In genomic region chr7:27331854-27332253, GRCm38 (mm10) we compare ENCODE assay signal across 9 mouse cellular contexts. TPM values are rescaled to one million over a fixed set of nuclear protein-coding genes. Genes with fewer than 3 reads are reported as not detected.
A peak's percentile ranks its signal among the peaks of the same experiment; 100 is the strongest.
DNase-seq lines count a peak whose midpoint lies in the region; ATAC-seq and TF ChIP-seq lines count a peak whose summit lies in the region.
"Had no signal": no experiment of that assay in that cellular context is flagged by ENCODE, and none has a peak within 500 bp of the region (broad histone marks: within the 10 kb centered on the region; RNA-seq: fewer than 3 reads in every experiment).

No protein-coding gene starts in this region.

- no peak for TF ChIP-seq CTCF in CH12.LX (conservative IDR thresholded peaks at IDR 0.05 in 1 of 2, IDR thresholded peaks at IDR 0.05 in 1 of 2; ENCODE audit: low read depth in 2 of 2, low read length in 2 of 2)

- H3K27me3 ChIP-seq in hindbrain, embryonic 10.5 days (ENCODE audit: insufficient read depth, poor library complexity, severe bottlenecking): peaks cover 100% of the 10 kb centered on the region
- H3K27me3 ChIP-seq in hindbrain, embryonic 11.5 days (ENCODE audit: control insufficient read depth, insufficient read depth, low read length): peaks cover 96% of the 10 kb centered on the region
- peaks cover 44% of the 10 kb centered on the region for H3K27me3 ChIP-seq in CH12.LX (replicated peaks)
- H3K27me3 ChIP-seq in embryonic facial prominence, embryonic 12.5 days: peaks cover 85% of the 10 kb centered on the region
- peaks cover 100% of the 10 kb centered on the region for H3K27me3 ChIP-seq in liver, embryonic 11.5 days (replicated peaks; ENCODE audit: control insufficient read depth, insufficient read depth, low read length)
- peaks cover 90% of the 10 kb centered on the region for H3K27me3 ChIP-seq in midbrain, embryonic 11.5 days (ENCODE audit: control insufficient read depth, insufficient read depth, low read length)

- H3K79me2 ChIP-seq in CH12.LX (replicated peaks; ENCODE audit: control insufficient read depth, extremely low read depth, insufficient read depth, poor library complexity, severe bottlenecking): no peaks in the 10 kb centered on the region

- no peak overlapping the region for H3K4me2 ChIP-seq in hindbrain, embryonic 11.5 days (replicated peaks; ENCODE audit: low read depth, low read length)
- H3K4me2 ChIP-seq in CH12.LX (ENCODE audit: insufficient read depth, low read depth, poor library complexity, severe bottlenecking): peak overlapping the region; percentile 83
- peak overlapping the region; percentile 91 for H3K4me2 ChIP-seq in embryonic facial prominence, embryonic 12.5 days (replicated peaks)
- peak overlapping the region; percentile 71 for H3K4me2 ChIP-seq in liver, embryonic 11.5 days
- H3K4me2 ChIP-seq in midbrain, embryonic 11.5 days: no peak overlapping the region

- H3K9me3 ChIP-seq in hindbrain, embryonic 10.5 days: no peaks in the 10 kb centered on the region
- H3K9me3 ChIP-seq in hindbrain, embryonic 11.5 days (ENCODE audit: control insufficient read depth, low read length): no peaks in the 10 kb centered on the region
- no peaks in the 10 kb centered on the region for H3K9me3 ChIP-seq in CH12.LX (replicated peaks; ENCODE audit: low read length)
- H3K9me3 ChIP-seq in embryonic facial prominence, embryonic 12.5 days: no peaks in the 10 kb centered on the region
- H3K9me3 ChIP-seq in liver, embryonic 11.5 days (ENCODE audit: control insufficient read depth, low read length): no peaks in the 10 kb centered on the region
- H3K9me3 ChIP-seq in midbrain, embryonic 11.5 days (ENCODE audit: control insufficient read depth, low read length): no peaks in the 10 kb centered on the region

- TF ChIP-seq EP300 in CH12.LX (IDR thresholded peaks at IDR 0.05; ENCODE audit: low read length): no peak

- in situ Hi-C loops in CH12.LX (cut with MboI; ENCODE audit: low pct_ligation_motif_present, low pct_unique_long_range_greater_than_20kb, low sequenced_read_pairs): loop anchor here (10.0 kb wide), 1 partner anchor 193 kb away; the partner anchor contains the start of gene Hipk4

- peaks cover 64% of the 10 kb centered on the region for H3K4me1 ChIP-seq in hindbrain, embryonic 10.5 days (replicated peaks)
- peaks cover 21% of the 10 kb centered on the region for H3K4me1 ChIP-seq in hindbrain, embryonic 11.5 days (replicated peaks; ENCODE audit: control insufficient read depth, insufficient read depth, low read length)
- H3K4me1 ChIP-seq in CH12.LX (ENCODE audit: control insufficient read depth in 1 of 2, insufficient read depth in 2 of 2): peaks cover 4 to 37% of the 10 kb centered on the region in 2 experiments
- H3K4me1 ChIP-seq in embryonic facial prominence, embryonic 12.5 days: peaks cover 53% of the 10 kb centered on the region
- H3K4me1 ChIP-seq in liver, embryonic 11.5 days (replicated peaks; ENCODE audit: control insufficient read depth, insufficient read depth, low read length): peaks cover 31% of the 10 kb centered on the region
- H3K4me1 ChIP-seq in midbrain, embryonic 11.5 days (ENCODE audit: control insufficient read depth, insufficient read depth, low read length): peaks cover 43% of the 10 kb centered on the region

- 9% methylated on average over 8 of the region's 8 CpGs for WGBS in hindbrain, embryonic 10.5 days
- WGBS in hindbrain, embryonic 11.5 days: 6% methylated on average over 8 of the region's 8 CpGs
- 5% methylated on average over 8 of the region's 8 CpGs for WGBS in embryonic facial prominence, embryonic 12.5 days
- WGBS in liver, embryonic 11.5 days: 11% methylated on average over 8 of the region's 8 CpGs
- WGBS in midbrain, embryonic 11.5 days: 8% methylated on average over 8 of the region's 8 CpGs

- DNase-seq in hindbrain, embryonic 10.5 days (ENCODE audit: low spot score): no peak
- DNase-seq in hindbrain, embryonic 11.5 days (ENCODE audit: low spot score): no peak
- no peak for DNase-seq in CH12.LX (ENCODE audit: extremely low read depth)
- DNase-seq in liver, embryonic 11.5 days (ENCODE audit: low spot score): no peak
- DNase-seq in left cerebral cortex, postnatal 14 days (ENCODE audit: low spot score in 2 of 2): no peak
- no peak for DNase-seq in midbrain, embryonic 11.5 days (ENCODE audit: low spot score, missing footprints)

- TF ChIP-seq POLR2A in CH12.LX (IDR thresholded peaks at IDR 0.05; ENCODE audit: low read depth, low read length): no peak

- H3K27ac ChIP-seq in hindbrain, embryonic 10.5 days: no peak overlapping the region
- H3K27ac ChIP-seq in hindbrain, embryonic 11.5 days (ENCODE audit: low read depth, low read length): no peak overlapping the region
- peak overlapping the region; percentile 70; the same call in 1 of the 2 replicates for H3K27ac ChIP-seq in CH12.LX (ENCODE audit: insufficient read depth, low read depth)
- no peak overlapping the region for H3K27ac ChIP-seq in embryonic facial prominence, embryonic 12.5 days
- no peak overlapping the region for H3K27ac ChIP-seq in liver, embryonic 11.5 days (ENCODE audit: low read depth, low read length)
- H3K27ac ChIP-seq in midbrain, embryonic 11.5 days (ENCODE audit: low read depth, low read length): no peak overlapping the region

- intact Hi-C loops in left cerebral cortex, postnatal 14 days (cut with DNase I): loop anchor here (10.0 kb wide), 2 partner anchors 173 to 353 kb away; partner anchors contain the start of gene Zfp607b

- H3K36me3 ChIP-seq in hindbrain, embryonic 10.5 days: no peaks in the 10 kb centered on the region
- no peaks in the 10 kb centered on the region for H3K36me3 ChIP-seq in hindbrain, embryonic 11.5 days (ENCODE audit: control insufficient read depth, insufficient read depth, low read length)
- H3K36me3 ChIP-seq in CH12.LX (replicated peaks in 1 of 2; ENCODE audit: control insufficient read depth in 1 of 2, insufficient read depth in 1 of 2, low read length in 1 of 2): no peaks in the 10 kb centered on the region
- no peaks in the 10 kb centered on the region for H3K36me3 ChIP-seq in embryonic facial prominence, embryonic 12.5 days
- H3K36me3 ChIP-seq in liver, embryonic 11.5 days (ENCODE audit: control insufficient read depth, insufficient read depth, low read length): no peaks in the 10 kb centered on the region
- H3K36me3 ChIP-seq in midbrain, embryonic 11.5 days (ENCODE audit: control insufficient read depth, insufficient read depth, low read length): no peaks in the 10 kb centered on the region

- no peak overlapping the region for H3K9ac ChIP-seq in hindbrain, embryonic 11.5 days (ENCODE audit: low read depth, low read length)
- H3K9ac ChIP-seq in CH12.LX (ENCODE audit: insufficient read depth, low read depth): peak overlapping the region; percentile 50; the same call in 1 of the 2 replicates
- H3K9ac ChIP-seq in embryonic facial prominence, embryonic 12.5 days: peak overlapping the region; percentile 29
- no peak overlapping the region for H3K9ac ChIP-seq in liver, embryonic 11.5 days (ENCODE audit: low read depth, low read length)
- H3K9ac ChIP-seq in midbrain, embryonic 11.5 days (ENCODE audit: low read length): no peak overlapping the region

- no peak for TF ChIP-seq RAD21 in CH12.LX (IDR thresholded peaks at IDR 0.05; ENCODE audit: low read depth, low read length)

- 0 out of 2 replicates have a peak overlapping the region, but pooled peaks have one; percentile 55 for H3K4me3 ChIP-seq in hindbrain, embryonic 10.5 days
- H3K4me3 ChIP-seq in hindbrain, embryonic 11.5 days (ENCODE audit: low read depth, low read length): no peak overlapping the region
- peak overlapping the region; percentile 44 to 66 (median 44) for H3K4me3 ChIP-seq in CH12.LX (replicated peaks in 1 of 3; ENCODE audit: low read depth in 2 of 3, low read length in 2 of 3, poor library complexity in 1 of 3)
- peak overlapping the region; percentile 53; the same call in 1 of the 2 replicates for H3K4me3 ChIP-seq in embryonic facial prominence, embryonic 12.5 days
- peak overlapping the region; percentile 50; the same call in 1 of the 2 replicates for H3K4me3 ChIP-seq in liver, embryonic 11.5 days (ENCODE audit: low read depth, low read length)
- no peak overlapping the region for H3K4me3 ChIP-seq in midbrain, embryonic 11.5 days (ENCODE audit: low read depth, low read length)

- ATAC-seq in hindbrain, embryonic 11.5 days (ENCODE audit: low FRiP score): no peak
- ATAC-seq in embryonic facial prominence, embryonic 12.5 days (ENCODE audit: insufficient number of reproducible peaks, insufficient read depth, low FRiP score, low TSS enrichment): no peak
- no peak for ATAC-seq in liver, embryonic 11.5 days (replicated peaks; ENCODE audit: low FRiP score)
- no peak for ATAC-seq in erythroblast, adult 5-6 weeks (replicated peaks; ENCODE audit: low FRiP score, poor library complexity, severe bottlenecking)
- ATAC-seq in midbrain, embryonic 11.5 days (ENCODE audit: low FRiP score): no peak

- dilution Hi-C loops in CH12.LX (cut with MboI; ENCODE audit: extremely low pct_ligation_motif_present, extremely low pct_unique_long_range_greater_than_20kb, low sequenced_read_pairs): no loop called here

RNA-seq across cellular contexts. Expression of gene Ltbp4, which starts 5.6 kb away (rescaled TPM):
- polyA plus RNA-seq in hindbrain, embryonic 10.5 days (2016; fragmentation: Nextera tagmentation; extraction: Ambion mirVana): 5.8 and 7.5 TPM in 2 replicates
- polyA plus RNA-seq in hindbrain, embryonic 11.5 days (2014; fragmentation: Nextera tagmentation; extraction: Ambion mirVana): 2.4 and 3.9 TPM in 2 replicates
- total RNA-seq in CH12.LX (2012; rRNA removed): 1.8 and 2.6 TPM in 2 replicates
- 0.16 and 0.43 TPM in 2 replicates for total RNA-seq in CH12.LX (2014; rRNA removed)
- polyA plus RNA-seq in CH12.LX (2012; ENCODE audit: insufficient read length, low read depth): 1.2 and 1.5 TPM in 2 replicates
- 15.9 and 16.8 TPM in 2 replicates for polyA plus RNA-seq in embryonic facial prominence, embryonic 12.5 days (2016; fragmentation: Nextera tagmentation; extraction: Ambion mirVana)
- 7.1 and 10.2 TPM in 2 replicates for polyA plus RNA-seq in liver, embryonic 11.5 days (2014; fragmentation: Nextera tagmentation; extraction: Ambion mirVana)
- 10 to 100 TPM; 62.5 to 62.6 TPM for total RNA-seq in left cerebral cortex, postnatal 14 days (2021)
- total RNA-seq in erythroblast, adult 5-6 weeks (2015; ENCODE audit: low replicate concordance): not detected in 2 replicates
- total RNA-seq in erythroblast, adult 5-6 weeks (2017; ENCODE audit: low replicate concordance): 1.2 TPM in 1 of 2 replicates, not detected in the other
- 2.9 and 5.8 TPM in 2 replicates for polyA plus RNA-seq in midbrain, embryonic 11.5 days (2014; fragmentation: Nextera tagmentation; extraction: Ambion mirVana)

RNA-seq across cellular contexts. Expression of gene Shkbp1, which starts 24.0 kb away (rescaled TPM):
- 76.3 and 87.4 TPM in 2 replicates for polyA plus RNA-seq in hindbrain, embryonic 10.5 days (2016; fragmentation: Nextera tagmentation; extraction: Ambion mirVana)
- 51.5 and 56.7 TPM in 2 replicates for polyA plus RNA-seq in hindbrain, embryonic 11.5 days (2014; fragmentation: Nextera tagmentation; extraction: Ambion mirVana)
- total RNA-seq in CH12.LX (2012; rRNA removed) (26.2 and 30.8 TPM in 2 replicates), CH12.LX (2014; rRNA removed) (17.7 and 23.3 TPM in 2 replicates)
- 50.0 and 62.8 TPM in 2 replicates for polyA plus RNA-seq in CH12.LX (2012; ENCODE audit: insufficient read length, low read depth)
- 75.8 and 83.2 TPM in 2 replicates for polyA plus RNA-seq in embryonic facial prominence, embryonic 12.5 days (2016; fragmentation: Nextera tagmentation; extraction: Ambion mirVana)
- 46.8 and 49.6 TPM in 2 replicates for polyA plus RNA-seq in liver, embryonic 11.5 days (2014; fragmentation: Nextera tagmentation; extraction: Ambion mirVana)
- total RNA-seq in left cerebral cortex, postnatal 14 days (2021): 10 to 100 TPM; 22.2 to 27.4 TPM
- total RNA-seq in erythroblast, adult 5-6 weeks (2015; ENCODE audit: low replicate concordance): 9.0 and 13.3 TPM in 2 replicates
- total RNA-seq in erythroblast, adult 5-6 weeks (2017; ENCODE audit: low replicate concordance): 3.4 and 10.0 TPM in 2 replicates
- polyA plus RNA-seq in midbrain, embryonic 11.5 days (2014; fragmentation: Nextera tagmentation; extraction: Ambion mirVana): 45.9 and 50.7 TPM in 2 replicates

RNA-seq across cellular contexts. Expression of gene Gm20479, which starts 25.4 kb away (rescaled TPM):
- 0.50 TPM in 1 of 2 replicates, not detected in the other for polyA plus RNA-seq in hindbrain, embryonic 10.5 days (2016; fragmentation: Nextera tagmentation; extraction: Ambion mirVana)
- 0.33 and 0.57 TPM in 2 replicates for polyA plus RNA-seq in hindbrain, embryonic 11.5 days (2014; fragmentation: Nextera tagmentation; extraction: Ambion mirVana)
- total RNA-seq in CH12.LX (2012; rRNA removed) (1.3 and 1.9 TPM in 2 replicates), CH12.LX (2014; rRNA removed) (0.95 and 2.2 TPM in 2 replicates)
- polyA plus RNA-seq in CH12.LX (2012; ENCODE audit: insufficient read length, low read depth): 1.2 and 2.8 TPM in 2 replicates
- 0.58 and 0.94 TPM in 2 replicates for polyA plus RNA-seq in embryonic facial prominence, embryonic 12.5 days (2016; fragmentation: Nextera tagmentation; extraction: Ambion mirVana)
- 0.43 and 1.2 TPM in 2 replicates for polyA plus RNA-seq in liver, embryonic 11.5 days (2014; fragmentation: Nextera tagmentation; extraction: Ambion mirVana)
- total RNA-seq in left cerebral cortex, postnatal 14 days (2021): not detected
- not detected in 2 replicates for total RNA-seq in erythroblast, adult 5-6 weeks (2015; ENCODE audit: low replicate concordance)
- not detected in 2 replicates for total RNA-seq in erythroblast, adult 5-6 weeks (2017; ENCODE audit: low replicate concordance)
- polyA plus RNA-seq in midbrain, embryonic 11.5 days (2014; fragmentation: Nextera tagmentation; extraction: Ambion mirVana): not detected in 2 replicates
- polyA plus RNA-seq: erythroblast, embryonic 14.5 days had no signal

Comparison
In these comparisons a context has a peak if more than half of its experiments do, and no peak if none do; other contexts are left out.
1. H3K4me3 ChIP-seq: peak in hindbrain, embryonic 10.5 days (single experiment), CH12.LX (3 of 3), embryonic facial prominence, embryonic 12.5 days (single experiment) and liver, embryonic 11.5 days (single experiment); none in hindbrain, embryonic 11.5 days (single experiment) and midbrain, embryonic 11.5 days (single experiment).
2. H3K4me2 ChIP-seq: peak in CH12.LX (single experiment), embryonic facial prominence, embryonic 12.5 days (single experiment) and liver, embryonic 11.5 days (single experiment); none in hindbrain, embryonic 11.5 days (single experiment) and midbrain, embryonic 11.5 days (single experiment).
3. H3K9ac ChIP-seq: peak in CH12.LX (single experiment) and embryonic facial prominence, embryonic 12.5 days (single experiment); none in hindbrain, embryonic 11.5 days (single experiment), liver, embryonic 11.5 days (single experiment) and midbrain, embryonic 11.5 days (single experiment).